Mouse (Mus musculus) forebrain, embryonic 11.5 days (tissue): ENCODE measurements around the gene Pip5k1b. TPM values are rescaled to one million over a fixed set of nuclear protein-coding genes. Genes with fewer than 3 reads are reported as not detected.

ENCODE experiments used
- ATAC-seq: fragments of 200-750 bp; cut with Nextera tagmentation; replicated peaks from 2 replicates; pipeline ENCODE4 v1.8.0; 2017; ENCODE audit warnings: moderate TSS enrichment; ENCODE audit not compliant: low FRiP score
- DNase-seq: peaks from one replicate; pipeline ENCODE4 v3.0.0-alpha.2; 2017; ENCODE audit warnings: low spot score
- H3K27ac ChIP-seq: fragments of 300-500 bp; sonication (generic); 2 replicates; pipeline ENCODE4 v1.5.1; 2014; ENCODE audit warnings: low read depth, low read length
- H3K27me3 ChIP-seq: fragments of 300-500 bp; sonication (generic); 2 replicates; pipeline ENCODE4 v1.6.1; 2014; ENCODE audit warnings: mild to moderate bottlenecking, low read length, mixed read lengths; ENCODE audit not compliant: control insufficient read depth, insufficient read depth
- H3K36me3 ChIP-seq: fragments of 300-500 bp; sonication (generic); 2 replicates; pipeline ENCODE4 v1.6.1; 2014; ENCODE audit warnings: mild to moderate bottlenecking, low read length, moderate library complexity, mixed read lengths; ENCODE audit not compliant: control insufficient read depth, insufficient read depth
- H3K4me1 ChIP-seq: fragments of 300-500 bp; sonication (generic); replicated peaks from 2 replicates; pipeline ENCODE4 v1.6.1; 2014; ENCODE audit warnings: low read length, mixed read lengths; ENCODE audit not compliant: control insufficient read depth, insufficient read depth
- H3K4me2 ChIP-seq: fragments of 300-500 bp; sonication (generic); 2 replicates; pipeline ENCODE4 v1.6.1; 2014; ENCODE audit warnings: low read depth, mild to moderate bottlenecking, low read length, moderate library complexity, mixed read lengths; ENCODE audit not compliant: severe bottlenecking
- H3K4me3 ChIP-seq: fragments of 300-500 bp; sonication (generic); 2 replicates; pipeline ENCODE4 v1.5.1; 2014; ENCODE audit warnings: low read depth, low read length
- H3K9ac ChIP-seq: fragments of 300-500 bp; sonication (generic); 2 replicates; pipeline ENCODE4 v1.6.1; 2014; ENCODE audit warnings: low read length
- H3K9me3 ChIP-seq: fragments of 300-500 bp; sonication (generic); 2 replicates; pipeline ENCODE4 v1.6.1; 2016; ENCODE audit warnings: low read length, mixed read lengths; ENCODE audit not compliant: control insufficient read depth
- WGBS: fragments of 180-500 bp; shearing (Covaris S2); extraction: QIAGEN DNeasy Blood & Tissue Kit; methylation state at CpG from one replicate; pipeline ENCODE4 v1.1.7; 2014; 5-methylcytosine and 5-hydroxymethylcytosine counted together
- polyA plus RNA-seq: library from polyadenylated mRNA; unstranded; fragments of >200 nt; fragmentation: Nextera tagmentation; extraction: Ambion mirVana; gene quantifications from 2 replicates; pipeline ENCODE4 v1.2.1, GENCODE M21; 2014

Pip5k1b gene
- polyA plus RNA-seq, 1 experiment from 2014 or later, result 2.2 TPM

GRCm38 (mm10) chr19:24317038-24317591 is 238.6 kb downstream of the Pip5k1b start:
- no peak overlapping the region for H3K27ac ChIP-seq
- H3K4me1 ChIP-seq, result peaks cover 5% of the 10 kb centered on the region; the same call in 1 of the 2 replicates
- DNase-seq (peak; percentile 67), ATAC-seq (peak; percentile 77)
- 36% methylated on average over 15 of the region's 15 CpGs for WGBS
- no peak overlapping the region for H3K4me2 ChIP-seq
- no peaks in the 10 kb centered on the region for H3K36me3 ChIP-seq
- H3K4me3 ChIP-seq, result no peak overlapping the region
- no peak overlapping the region for H3K9ac ChIP-seq
- H3K9me3 ChIP-seq, result no peaks in the 10 kb centered on the region
- H3K27me3 ChIP-seq, result no peaks in the 10 kb centered on the region

DNA sequence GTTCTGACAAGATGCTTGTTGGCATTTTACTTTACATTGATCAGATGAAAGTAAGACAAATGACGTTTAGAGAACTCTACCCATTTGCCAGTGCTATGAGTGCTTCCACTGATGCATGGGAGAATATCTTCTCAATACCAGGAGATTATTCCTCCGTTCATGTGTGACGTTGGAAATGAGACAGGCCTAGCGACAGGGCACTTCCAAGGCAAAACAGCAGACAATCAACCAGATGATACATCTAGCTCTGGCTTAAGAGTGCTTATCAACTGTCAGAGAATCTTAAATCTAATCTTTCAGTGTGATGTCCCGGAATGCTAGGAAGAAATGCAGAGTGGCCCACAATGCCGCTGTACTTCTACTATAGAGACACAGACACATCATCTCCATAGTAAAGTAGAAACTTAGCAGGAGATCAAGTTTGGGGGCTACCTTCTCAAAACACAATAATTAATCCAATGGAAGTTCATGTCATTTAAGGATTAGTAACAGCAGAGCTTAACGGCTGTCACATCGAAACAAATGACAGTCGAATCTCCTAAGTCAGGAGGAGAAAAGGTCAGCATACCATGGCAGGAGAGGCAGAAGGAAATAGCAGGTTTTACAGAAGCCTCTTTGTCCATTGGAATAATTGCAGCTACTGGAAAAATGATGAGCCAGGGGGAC is 239.5 kb downstream of the Pip5k1b start:
- no peaks in the 10 kb centered on the region for H3K27me3 ChIP-seq
- 66% methylated on average over 9 of the region's 9 CpGs for WGBS
- no peaks in the 10 kb centered on the region for H3K9me3 ChIP-seq
- H3K36me3 ChIP-seq, result no peaks in the 10 kb centered on the region
- no peak overlapping the region for H3K9ac ChIP-seq
- H3K4me2 ChIP-seq, result no peak overlapping the region
- no peak for ATAC-seq
- DNase-seq, result no peak
- H3K4me1 ChIP-seq, result peaks cover 5% of the 10 kb centered on the region; the same call in 1 of the 2 replicates
- H3K27ac ChIP-seq, result no peak overlapping the region
- no peak overlapping the region for H3K4me3 ChIP-seq

DNA sequence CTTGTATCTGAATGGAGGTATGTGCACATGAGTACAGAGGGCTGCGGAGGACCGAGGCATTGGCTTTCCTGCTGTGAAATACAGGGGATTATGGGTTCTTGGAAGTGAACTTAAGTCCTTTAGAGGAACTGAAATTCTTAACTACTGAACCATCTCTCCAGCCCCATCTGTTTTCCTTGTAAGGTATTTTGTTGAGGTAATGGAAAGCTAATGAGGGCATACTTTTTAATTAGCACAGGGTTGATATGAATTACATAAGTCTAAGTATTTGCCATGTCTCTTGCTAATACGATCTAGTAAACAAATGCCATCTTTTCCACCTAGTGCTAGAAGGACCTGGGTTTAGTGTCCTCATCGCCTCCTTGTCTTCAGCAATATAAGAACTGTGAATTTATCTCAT is 240.4 kb downstream of the Pip5k1b start:
- no peak for ATAC-seq
- Histone ChIP-seq H3K9me3 (no peaks in the 10 kb centered on the region), H3K4me2 (no peak overlapping the region), H3K4me1 (peaks cover 5% of the 10 kb centered on the region; the same call in 1 of the 2 replicates), H3K9ac (no peak overlapping the region), H3K27me3 (no peaks in the 10 kb centered on the region), H3K27ac (no peak overlapping the region), H3K4me3 (no peak overlapping the region), H3K36me3 (no peaks in the 10 kb centered on the region)
- no peak for DNase-seq
- WGBS, result 86% methylated on average over 4 of the region's 4 CpGs

DNA sequence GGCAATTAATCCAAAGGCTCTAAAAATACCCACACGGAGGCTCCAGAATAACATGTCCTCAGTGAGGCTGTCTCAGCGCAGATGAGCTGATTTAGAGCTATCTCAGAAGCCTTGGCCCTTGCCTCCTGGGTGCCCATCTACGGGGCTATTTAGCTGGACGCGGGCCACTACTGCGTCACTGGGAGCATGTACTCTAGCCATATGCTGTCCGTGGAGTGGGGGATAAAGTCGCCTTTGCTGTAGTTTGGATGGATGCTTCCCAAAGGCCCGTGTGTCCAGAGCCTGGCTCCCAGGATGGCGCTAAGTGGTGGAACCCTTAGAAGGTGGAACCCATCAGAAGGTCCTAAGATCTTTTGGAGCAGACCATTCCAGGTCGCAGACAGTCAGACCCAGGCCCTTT is 241.0 kb downstream of the Pip5k1b start:
- Histone ChIP-seq H3K27ac (no peak overlapping the region), H3K9ac (no peak overlapping the region), H3K36me3 (no peaks in the 10 kb centered on the region), H3K4me1 (peaks cover 5% of the 10 kb centered on the region; the same call in 1 of the 2 replicates), H3K4me3 (no peak overlapping the region), H3K4me2 (no peak overlapping the region), H3K27me3 (no peaks in the 10 kb centered on the region), H3K9me3 (no peaks in the 10 kb centered on the region)
- DNase-seq (no peak), ATAC-seq (no peak)
- WGBS, result 95% methylated on average over 11 of the region's 11 CpGs

DNA sequence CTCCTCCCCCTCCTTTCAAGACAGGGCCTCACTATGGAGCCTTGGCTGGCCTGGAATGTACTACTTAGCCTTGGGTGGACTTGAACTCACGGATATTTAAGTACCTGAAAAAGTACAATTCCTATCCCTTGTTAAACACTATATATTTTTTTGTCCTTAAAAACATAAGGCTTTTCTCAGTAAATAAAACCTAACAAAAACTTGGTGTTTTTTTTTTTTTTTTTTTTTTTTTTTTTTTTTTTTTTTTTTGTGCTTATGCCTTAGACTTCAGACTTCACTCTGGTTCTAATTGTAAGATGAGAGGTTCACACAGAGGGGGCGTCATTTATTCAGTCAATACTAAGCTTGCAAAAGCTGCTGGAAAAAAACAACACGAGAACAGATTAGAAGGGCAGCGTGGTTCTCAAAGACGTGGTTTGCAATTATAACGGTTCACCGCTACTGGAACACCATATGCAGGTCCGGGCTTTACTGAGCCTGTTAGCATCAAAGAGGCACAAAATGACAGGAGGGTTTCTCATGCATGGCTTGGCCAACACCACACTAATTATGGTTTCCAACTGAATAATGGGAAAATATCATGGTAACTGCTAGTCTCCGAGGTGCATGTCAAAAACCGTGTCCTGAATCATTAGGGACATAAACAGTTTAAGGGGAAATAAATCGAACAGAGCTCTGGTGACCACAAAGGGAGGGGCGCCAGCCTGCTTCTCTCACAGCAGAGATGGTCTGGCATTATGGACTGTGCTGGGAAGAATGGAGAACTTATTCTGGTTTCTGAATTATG is 242.9 kb downstream of the Pip5k1b start:
- Histone ChIP-seq H3K9ac (no peak overlapping the region), H3K27me3 (no peaks in the 10 kb centered on the region), H3K4me2 (no peak overlapping the region), H3K4me3 (no peak overlapping the region), H3K27ac (peak overlapping the region; percentile 1; the same call in 1 of the 2 replicates), H3K4me1 (peaks cover 10% of the 10 kb centered on the region), H3K9me3 (no peaks in the 10 kb centered on the region), H3K36me3 (no peaks in the 10 kb centered on the region)
- DNase-seq, result peak; percentile 71
- 27% methylated on average over 12 of the region's 12 CpGs for WGBS
- ATAC-seq, result peak; percentile 85

DNA sequence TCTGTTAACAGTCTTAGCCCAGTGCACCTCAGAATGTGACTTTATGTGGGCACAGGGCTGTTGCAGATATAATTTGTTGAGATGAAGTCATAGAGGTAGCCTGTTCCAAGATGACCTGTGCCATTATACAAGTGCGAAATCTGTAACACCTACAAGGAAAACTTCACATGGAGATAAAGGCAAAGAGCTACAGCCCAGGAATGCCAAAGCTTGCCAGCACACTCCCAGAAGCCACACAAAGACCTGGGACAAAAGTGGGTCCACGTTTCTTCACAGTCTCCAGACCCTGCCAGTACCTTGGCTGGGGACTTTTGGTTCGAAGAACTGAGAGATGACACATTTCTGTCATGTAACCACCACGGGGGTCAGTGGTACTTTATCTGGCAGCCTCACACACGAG is 243.6 kb downstream of the Pip5k1b start:
- Histone ChIP-seq H3K9ac (no peak overlapping the region), H3K4me2 (no peak overlapping the region), H3K27ac (no peak overlapping the region), H3K9me3 (no peaks in the 10 kb centered on the region), H3K27me3 (no peaks in the 10 kb centered on the region), H3K4me3 (no peak overlapping the region), H3K4me1 (peaks cover 8% of the 10 kb centered on the region), H3K36me3 (no peaks in the 10 kb centered on the region)
- ATAC-seq, result no peak
- WGBS, result 80% methylated on average over 5 of the region's 5 CpGs
- no peak for DNase-seq

- no peaks in the 10 kb centered on the region for H3K9me3 ChIP-seq
- no peaks in the 10 kb centered on the region for H3K36me3 ChIP-seq
- DNase-seq (no peak), ATAC-seq (no peak)
- no peak overlapping the region for H3K4me3 ChIP-seq
- WGBS, result 11% methylated on average over 5 of the region's 5 CpGs
- peaks cover 7% of the 10 kb centered on the region for H3K4me1 ChIP-seq
- H3K9ac ChIP-seq, result 0 out of 2 replicates have a peak overlapping the region, but pooled peaks have one; percentile 0
- H3K4me2 ChIP-seq, result no peak overlapping the region
- H3K27me3 ChIP-seq, result no peaks in the 10 kb centered on the region
- peak overlapping the region; percentile 50; the same call in 1 of the 2 replicates for H3K27ac ChIP-seq
Measured at GRCm38 (mm10) chr19:24308305-24308705, 247.4 kb downstream of the Pip5k1b start.

DNA sequence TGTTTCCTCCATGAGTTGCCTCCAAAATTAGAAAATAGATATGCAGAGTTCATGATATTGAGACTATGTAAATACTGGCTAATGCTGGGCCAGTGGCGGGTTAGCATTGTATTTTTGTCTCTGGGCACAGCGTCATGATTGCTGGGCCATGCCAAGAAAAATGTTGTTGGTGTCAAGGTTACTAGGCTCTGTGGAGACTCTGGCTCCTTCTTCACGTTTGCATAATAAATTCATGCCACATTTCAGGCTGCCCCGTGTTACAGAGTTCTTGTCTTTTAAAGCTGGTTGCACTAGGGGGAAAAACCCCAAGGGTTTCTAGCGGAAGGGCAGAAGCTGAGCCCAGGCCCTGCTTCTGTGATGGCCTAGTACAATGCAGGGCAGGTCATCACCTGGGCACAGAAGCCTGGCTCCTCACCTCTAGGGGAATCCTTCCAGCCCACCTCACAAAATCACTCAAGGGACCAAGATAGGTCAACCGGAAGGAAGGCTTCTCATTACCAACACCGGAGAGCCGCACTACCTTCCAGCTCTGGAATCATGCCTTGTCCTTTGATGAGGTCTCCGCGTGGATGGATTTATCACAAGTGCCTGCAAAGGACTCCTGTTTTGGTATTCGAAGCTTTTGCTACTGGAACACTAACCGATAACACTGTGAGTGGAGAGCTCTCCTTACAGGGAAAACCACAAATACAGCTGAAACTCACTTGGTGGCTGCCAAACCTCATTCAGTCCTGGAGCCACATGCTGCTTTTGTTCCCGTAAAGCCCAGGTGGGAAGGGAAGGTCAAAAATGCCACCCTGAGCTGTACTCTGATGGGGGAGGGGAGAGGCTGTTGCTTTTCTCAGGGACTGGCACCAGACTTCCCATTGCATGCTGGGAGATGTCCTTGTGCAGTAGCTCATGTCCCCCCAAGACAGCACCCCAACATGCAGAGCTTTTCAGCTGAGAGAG is 248.1 kb downstream of the Pip5k1b start:
- ATAC-seq, result no peak; the same call in 1 of the 2 replicates
- H3K9ac ChIP-seq, result 0 out of 2 replicates have a peak overlapping the region, but pooled peaks have one; percentile 0
- peaks cover 7% of the 10 kb centered on the region for H3K4me1 ChIP-seq
- no peak overlapping the region for H3K4me2 ChIP-seq
- no peaks in the 10 kb centered on the region for H3K27me3 ChIP-seq
- 70% methylated on average over 13 of the region's 13 CpGs for WGBS
- H3K9me3 ChIP-seq, result no peaks in the 10 kb centered on the region
- H3K4me3 ChIP-seq, result no peak overlapping the region
- DNase-seq, result no peak
- no peaks in the 10 kb centered on the region for H3K36me3 ChIP-seq
- peak overlapping the region; percentile 50; the same call in 1 of the 2 replicates for H3K27ac ChIP-seq
